Mouse (Mus musculus): Measurements from ENCODE around the gene Glycam1. TPM values are rescaled to one million over a fixed set of nuclear protein-coding genes. Genes with fewer than 3 reads are reported as not detected.

Gene Glycam1
- polyA plus RNA-seq, 1 experiment, result not detected

GRCm38 (mm10) chr15:103540646-103541045 lies 24.2 kb downstream of the Glycam1 start:
- TF ChIP-seq SRF (IDR thresholded peaks at IDR 0.05; ENCODE audit: control insufficient read depth, insufficient read length, low read depth), result no peak
- no peak for TF ChIP-seq POLR2A (IDR thresholded peaks at IDR 0.05; ENCODE audit: insufficient read length, low read depth)
- TF ChIP-seq TCF12 (IDR thresholded peaks at IDR 0.05; ENCODE audit: insufficient read depth, poor library complexity, severe bottlenecking), result no peak
- TF ChIP-seq TCF3 (IDR thresholded peaks at IDR 0.05; ENCODE audit: insufficient read length, low read depth), result no peak
- TF ChIP-seq POLR2AphosphoS2 (IDR thresholded peaks at IDR 0.05; ENCODE audit: insufficient read length, low read depth), result no peak
- TF ChIP-seq MAX (IDR thresholded peaks at IDR 0.05; ENCODE audit: low read depth), result no peak
- no peak for TF ChIP-seq USF1 (IDR thresholded peaks at IDR 0.05; ENCODE audit: low read depth)
- no peak for TF ChIP-seq MYOG (IDR thresholded peaks at IDR 0.05; ENCODE audit: control insufficient read depth in 1 of 3, insufficient read depth in 1 of 3, insufficient read length in 2 of 3, low read depth in 2 of 3)
- TF ChIP-seq REST (IDR thresholded peaks at IDR 0.05; ENCODE audit: insufficient read depth, insufficient read length), result no peak
- H3K79me2 ChIP-seq (ENCODE audit: control insufficient read depth, insufficient read depth), result no peaks in the 10 kb centered on the region

GRCm38 (mm10) chr15:103539259-103539658 lies 25.6 kb downstream of the Glycam1 start:
- Histone ChIP-seq H3K27me3 (ENCODE audit: control insufficient read depth, insufficient read depth, insufficient read length) (peaks cover 67% of the 10 kb centered on the region), H3K36me3 (ENCODE audit: control insufficient read depth, insufficient read depth) (no peaks in the 10 kb centered on the region)

More at GRCm38 (mm10) chr15:103540646-103541045, 24.2 kb downstream of the Glycam1 start:
- Histone ChIP-seq H3K27me3 (ENCODE audit: control insufficient read depth, insufficient read depth, insufficient read length) (peaks cover 59% of the 10 kb centered on the region), H3K36me3 (ENCODE audit: control insufficient read depth, insufficient read depth) (no peaks in the 10 kb centered on the region), H3K4me3 (no peak overlapping the region), H3ac (ENCODE audit: control insufficient read depth, insufficient read length) (no peak overlapping the region), H3K4me2 (ENCODE audit: low read depth) (no peak overlapping the region)

GRCm38 (mm10) chr15:103537822-103538213 lies 27.1 kb downstream of the Glycam1 start, which contains the start of gene Ppp1r1a:
Ppp1r1a (minus strand) TSS chr15:103538003.
- H3K4me3 ChIP-seq, result no peak within 1 kb of the TSS

More at GRCm38 (mm10) chr15:103539259-103539658, 25.6 kb downstream of the Glycam1 start:
- TF ChIP-seq TCF3 (IDR thresholded peaks at IDR 0.05; ENCODE audit: insufficient read length, low read depth) (no peak), MYOD1 (IDR thresholded peaks at IDR 0.05; ENCODE audit: control insufficient read depth in 1 of 3, insufficient read length in 2 of 3, low read depth in 2 of 3) (no peak), E2F4 (IDR thresholded peaks at IDR 0.05; ENCODE audit: insufficient read depth) (no peak), SRF (IDR thresholded peaks at IDR 0.05; ENCODE audit: control insufficient read depth, insufficient read length, low read depth) (no peak), CEBPB (IDR thresholded peaks at IDR 0.05; ENCODE audit: insufficient read depth, poor library complexity, severe bottlenecking) (no peak), MAX (IDR thresholded peaks at IDR 0.05; ENCODE audit: low read depth) (no peak), REST (IDR thresholded peaks at IDR 0.05; ENCODE audit: insufficient read depth, insufficient read length) (no peak), POLR2A (IDR thresholded peaks at IDR 0.05; ENCODE audit: insufficient read length, low read depth) (no peak), USF1 (IDR thresholded peaks at IDR 0.05; ENCODE audit: low read depth) (no peak), POLR2AphosphoS2 (IDR thresholded peaks at IDR 0.05; ENCODE audit: insufficient read length, low read depth) (no peak), TCF12 (IDR thresholded peaks at IDR 0.05; ENCODE audit: insufficient read depth, poor library complexity, severe bottlenecking) (no peak), MYOG (IDR thresholded peaks at IDR 0.05; ENCODE audit: control insufficient read depth in 1 of 3, insufficient read depth in 1 of 3, insufficient read length in 2 of 3, low read depth in 2 of 3) (no peak)
- Histone ChIP-seq H3K4me2 (ENCODE audit: low read depth) (no peak overlapping the region), H3K79me2 (ENCODE audit: control insufficient read depth, insufficient read depth) (no peaks in the 10 kb centered on the region), H3ac (ENCODE audit: control insufficient read depth, insufficient read length) (no peak overlapping the region), H3K4me3 (no peak overlapping the region)

GRCm38 (mm10) chr15:103537011-103537821 lies 27.7 kb downstream of the Glycam1 start:
- Histone ChIP-seq H3ac (ENCODE audit: control insufficient read depth, insufficient read length) (no peak overlapping the region), H3K4me2 (ENCODE audit: low read depth) (peak overlapping the region; percentile 4), H3K4me3 (no peak overlapping the region), H3K27me3 (ENCODE audit: control insufficient read depth, insufficient read depth, insufficient read length) (peaks cover 75% of the 10 kb centered on the region), H3K79me2 (ENCODE audit: control insufficient read depth, insufficient read depth) (no peaks in the 10 kb centered on the region), H3K36me3 (ENCODE audit: control insufficient read depth, insufficient read depth) (no peaks in the 10 kb centered on the region)
- no peak for TF ChIP-seq TCF12 (IDR thresholded peaks at IDR 0.05; ENCODE audit: insufficient read depth, poor library complexity, severe bottlenecking)
- TF ChIP-seq SRF (IDR thresholded peaks at IDR 0.05; ENCODE audit: control insufficient read depth, insufficient read length, low read depth), result no peak
- no peak for TF ChIP-seq E2F4 (IDR thresholded peaks at IDR 0.05; ENCODE audit: insufficient read depth)
- TF ChIP-seq MAX (IDR thresholded peaks at IDR 0.05; ENCODE audit: low read depth), result no peak
- no peak for TF ChIP-seq MYOG (IDR thresholded peaks at IDR 0.05; ENCODE audit: control insufficient read depth in 1 of 3, insufficient read depth in 1 of 3, insufficient read length in 2 of 3, low read depth in 2 of 3)
- no peak for TF ChIP-seq MYOD1 (IDR thresholded peaks at IDR 0.05; ENCODE audit: control insufficient read depth in 1 of 3, insufficient read length in 2 of 3, low read depth in 2 of 3)
- no peak for TF ChIP-seq REST (IDR thresholded peaks at IDR 0.05; ENCODE audit: insufficient read depth, insufficient read length)
- no peak for TF ChIP-seq POLR2AphosphoS2 (IDR thresholded peaks at IDR 0.05; ENCODE audit: insufficient read length, low read depth)
- TF ChIP-seq POLR2A (IDR thresholded peaks at IDR 0.05; ENCODE audit: insufficient read length, low read depth), result no peak
- TF ChIP-seq CEBPB (IDR thresholded peaks at IDR 0.05; ENCODE audit: insufficient read depth, poor library complexity, severe bottlenecking), result no peak
- TF ChIP-seq TCF3 (IDR thresholded peaks at IDR 0.05; ENCODE audit: insufficient read length, low read depth), result no peak
- TF ChIP-seq USF1 (IDR thresholded peaks at IDR 0.05; ENCODE audit: low read depth), result no peak

More at GRCm38 (mm10) chr15:103537822-103538213, 27.1 kb downstream of the Glycam1 start, which contains the start of gene Ppp1r1a:
- no peak within 1 kb of the TSS for H3ac ChIP-seq (ENCODE audit: control insufficient read depth, insufficient read length)
- no peaks in the 10 kb centered on the region for H3K36me3 ChIP-seq (ENCODE audit: control insufficient read depth, insufficient read depth)
- H3K79me2 ChIP-seq (ENCODE audit: control insufficient read depth, insufficient read depth), result no peaks in the 10 kb centered on the region
- TF ChIP-seq E2F4 (IDR thresholded peaks at IDR 0.05; ENCODE audit: insufficient read depth) (no peak), MAX (IDR thresholded peaks at IDR 0.05; ENCODE audit: low read depth) (no peak), POLR2AphosphoS2 (IDR thresholded peaks at IDR 0.05; ENCODE audit: insufficient read length, low read depth) (no peak), MYOD1 (IDR thresholded peaks at IDR 0.05; ENCODE audit: control insufficient read depth in 1 of 3, insufficient read length in 2 of 3, low read depth in 2 of 3) (no peak), TCF3 (IDR thresholded peaks at IDR 0.05; ENCODE audit: insufficient read length, low read depth) (no peak)
- peak within 1 kb of the TSS; percentile 4 for H3K4me2 ChIP-seq (ENCODE audit: low read depth)
- H3K27me3 ChIP-seq (ENCODE audit: control insufficient read depth, insufficient read depth, insufficient read length), result peaks cover 74% of the 10 kb centered on the region
